Comparison of ENCODE assay signal across 8 mouse cellular contexts in genomic region chr3:28263948-28264840, GRCm38 (mm10). TPM values are rescaled to one million over a fixed set of nuclear protein-coding genes. Genes with fewer than 3 reads are reported as not detected.
DNase-seq lines count a peak whose midpoint lies in the region; ATAC-seq and TF ChIP-seq lines count a peak whose summit lies in the region.

No protein-coding gene starts in this region.

- ATAC-seq in embryonic facial prominence, embryonic 15.5 days (ENCODE audit: insufficient number of reproducible peaks, low FRiP score, low TSS enrichment, low read depth), result no peak
- ATAC-seq in heart, postnatal 0 days (ENCODE audit: insufficient read depth, low read depth), result no peak
- ATAC-seq in lung, embryonic 15.5 days (ENCODE audit: borderline replicate concordance, extremely low read depth, low FRiP score, low TSS enrichment), result no peak

- H3K4me1 ChIP-seq in embryonic facial prominence, embryonic 15.5 days, result peaks cover 12% of the 10 kb centered on the region; the same call in 1 of the 2 replicates
- H3K4me1 ChIP-seq in heart, postnatal 0 days (ENCODE audit: control insufficient read depth, insufficient read depth), result peaks cover 12% of the 10 kb centered on the region; the same call in 1 of the 2 replicates
- peaks cover 20% of the 10 kb centered on the region for H3K4me1 ChIP-seq in lung, embryonic 15.5 days
- H3K4me1 ChIP-seq in olfactory bulb, adult 2 months (ENCODE audit: control insufficient read depth, insufficient read depth, low read length), result peaks cover 21% of the 10 kb centered on the region

- no peak for TF ChIP-seq POLR2A in olfactory bulb, adult 2 months (IDR thresholded peaks at IDR 0.05; ENCODE audit: insufficient read depth, low read depth, low read length)

- 0 out of 2 replicates have a peak overlapping the region, but pooled peaks have one; percentile 74 for H3K27ac ChIP-seq in embryonic facial prominence, embryonic 15.5 days (replicated peaks)
- H3K27ac ChIP-seq in heart, postnatal 0 days (ENCODE audit: low read depth), result peak overlapping the region; percentile 85
- peak overlapping the region; percentile 83; the same call in 1 of the 2 replicates for H3K27ac ChIP-seq in lung, embryonic 15.5 days
- peak overlapping the region; percentile 100 for H3K27ac ChIP-seq in olfactory bulb, adult 2 months (ENCODE audit: insufficient read depth, low read depth, low read length)

- no peak for TF ChIP-seq EP300 in heart, postnatal 0 days (IDR thresholded peaks at IDR 0.05; ENCODE audit: low read depth)

- no peaks in the 10 kb centered on the region for H3K27me3 ChIP-seq in embryonic facial prominence, embryonic 15.5 days
- no peaks in the 10 kb centered on the region for H3K27me3 ChIP-seq in heart, postnatal 0 days (ENCODE audit: control insufficient read depth, insufficient read depth, low read length)
- H3K27me3 ChIP-seq in lung, embryonic 15.5 days, result peaks cover 5% of the 10 kb centered on the region; the same call in 1 of the 2 replicates

- no peaks in the 10 kb centered on the region for H3K9me3 ChIP-seq in embryonic facial prominence, embryonic 15.5 days (replicated peaks)
- no peaks in the 10 kb centered on the region for H3K9me3 ChIP-seq in heart, postnatal 0 days (replicated peaks; ENCODE audit: control insufficient read depth, low read length)
- H3K9me3 ChIP-seq in lung, embryonic 15.5 days, result no peaks in the 10 kb centered on the region

- peak; percentile 43 for DNase-seq in ES-CJ7 (ENCODE audit: low read depth, low spot score)
- DNase-seq in adrenal gland, postnatal 25 days, result peak; percentile 3
- peak; percentile 35 for DNase-seq in heart, postnatal 0 days (ENCODE audit: low spot score)
- DNase-seq in layer of hippocampus, adult 8-10 months (ENCODE audit: low spot score in 2 of 2), result peak; percentile 35 to 41
- peak; percentile 2 to 15 for DNase-seq in urinary bladder, postnatal 36 days (ENCODE audit: low spot score in 2 of 2)

- TF ChIP-seq CTCF in heart, postnatal 0 days (IDR thresholded peaks at IDR 0.05; ENCODE audit: low read depth), result no peak
- no peak for TF ChIP-seq CTCF in olfactory bulb, adult 2 months (IDR thresholded peaks at IDR 0.05; ENCODE audit: insufficient read depth, low read depth, low read length)

- peak overlapping the region; percentile 64 for H3K9ac ChIP-seq in embryonic facial prominence, embryonic 15.5 days
- peak overlapping the region; percentile 81 for H3K9ac ChIP-seq in heart, postnatal 0 days (replicated peaks; ENCODE audit: low read depth, low read length)
- peak overlapping the region; percentile 72 for H3K9ac ChIP-seq in lung, embryonic 15.5 days

- 2% methylated on average over 26 of the region's 26 CpGs for WGBS in embryonic facial prominence, embryonic 15.5 days
- 6% methylated on average over 26 of the region's 26 CpGs for WGBS in heart, postnatal 0 days
- 7% methylated on average over 26 of the region's 26 CpGs for WGBS in lung, embryonic 15.5 days
- WGBS in olfactory bulb, adult 2 months, result under 1% methylated on average over 26 of the region's 26 CpGs

- H3K4me2 ChIP-seq in embryonic facial prominence, embryonic 15.5 days (replicated peaks), result peak overlapping the region; percentile 96
- H3K4me2 ChIP-seq in heart, postnatal 0 days (ENCODE audit: low read depth, low read length), result peak overlapping the region; percentile 82
- peak overlapping the region; percentile 97 for H3K4me2 ChIP-seq in lung, embryonic 15.5 days

- peak overlapping the region; percentile 74 for H3K4me3 ChIP-seq in embryonic facial prominence, embryonic 15.5 days (replicated peaks)
- H3K4me3 ChIP-seq in heart, postnatal 0 days (ENCODE audit: low read depth, low read length), result peak overlapping the region; percentile 76
- peak overlapping the region; percentile 78 for H3K4me3 ChIP-seq in lung, embryonic 15.5 days
- peak overlapping the region; percentile 98 for H3K4me3 ChIP-seq in olfactory bulb, adult 2 months (ENCODE audit: insufficient read depth, low read depth, low read length)

- no peaks in the 10 kb centered on the region for H3K36me3 ChIP-seq in embryonic facial prominence, embryonic 15.5 days
- H3K36me3 ChIP-seq in heart, postnatal 0 days (replicated peaks; ENCODE audit: control insufficient read depth, insufficient read depth, low read length), result no peaks in the 10 kb centered on the region
- H3K36me3 ChIP-seq in lung, embryonic 15.5 days, result no peaks in the 10 kb centered on the region

RNA-seq across cellular contexts. Expression of gene Tnik, which starts 1.2 kb away (rescaled TPM):
- total RNA-seq in adrenal gland, postnatal 25 days (2021), result 20.0 and 25.3 TPM in 2 replicates
- polyA plus RNA-seq in embryonic facial prominence, embryonic 15.5 days (2015; fragmentation: Nextera tagmentation; extraction: Ambion mirVana), result 12.9 and 15.7 TPM in 2 replicates
- total RNA-seq in heart, postnatal 0 days (2014; rRNA removed; ENCODE audit: low replicate concordance), result 22.5 and 27.5 TPM in 2 replicates
- 8.3 and 9.2 TPM in 2 replicates for polyA plus RNA-seq in heart, postnatal 0 days (2015; fragmentation: Nextera tagmentation; extraction: Ambion mirVana)
- 100 to 1,000 TPM; 174 to 209 (median 197) TPM for total RNA-seq in layer of hippocampus, adult 8-10 months (2022)
- 8.3 and 9.8 TPM in 2 replicates for polyA plus RNA-seq in lung, embryonic 15.5 days (2015; fragmentation: Nextera tagmentation; extraction: Ambion mirVana)
- polyA plus RNA-seq in olfactory bulb, adult 2 months (2012; ENCODE audit: insufficient read depth, insufficient read length, low replicate concordance, missing spikeins), result 142 and 522 TPM in 2 replicates
